Mouse (Mus musculus): ENCODE measurements around the gene Rapsn.

DNA sequence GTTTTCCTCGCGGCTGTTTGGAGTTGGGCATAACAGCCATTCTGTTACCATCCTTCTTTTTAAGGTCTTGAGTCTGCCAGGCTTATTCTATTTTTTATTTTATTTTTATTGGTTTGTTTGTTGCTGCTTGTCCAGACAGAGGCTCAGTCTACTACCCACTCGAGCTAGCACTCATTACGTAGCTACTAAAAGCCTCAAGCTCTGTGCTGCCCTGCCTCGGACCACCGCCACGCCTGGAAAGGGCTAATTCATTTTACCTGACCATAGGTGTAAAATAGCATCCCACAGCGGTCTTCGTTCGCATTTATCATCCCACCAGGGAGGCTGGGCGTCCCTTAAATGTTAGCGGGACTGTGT is 42.5 kb downstream of the Rapsn start:
- TF ChIP-seq CHD2 (IDR thresholded peaks at IDR 0.05; ENCODE audit: low read depth, low read length) = no peak
- no peak for TF ChIP-seq ZC3H11A (IDR thresholded peaks at IDR 0.05; ENCODE audit: borderline replicate concordance, low read depth, low read length)
- TF ChIP-seq HCFC1 (IDR thresholded peaks at IDR 0.05; ENCODE audit: borderline replicate concordance, insufficient read depth, low read length) = no peak
- no peak for TF ChIP-seq MAFK (IDR thresholded peaks at IDR 0.05; ENCODE audit: insufficient read depth, low read depth, low read length)
- TF ChIP-seq ZNF384 (IDR thresholded peaks at IDR 0.05; ENCODE audit: low read depth, low read length) = no peak
